Mouse (Mus musculus) gonadal fat pad, adult 2 months (tissue): Measurements from ENCODE around the gene Yipf2. TPM values are rescaled to one million over a fixed set of nuclear protein-coding genes. Genes with fewer than 3 reads are reported as not detected.
A peak's percentile ranks its signal among the peaks of the same experiment; 100 is the strongest.

ENCODE experiments used
- DNase-seq: peaks from one replicate; pipeline ENCODE4 v3.0.0-alpha.2; 2012; ENCODE audit warnings: low read depth
- polyA plus RNA-seq: library from polyadenylated mRNA; depleted of rRNA; stranded (reverse); fragments of >200 nt; gene quantifications from 2 replicates; pipeline ENCODE4 v1.2.3, GENCODE M21; 2012; rRNA removed

The Yipf2 gene
- polyA plus RNA-seq: 95.2 and 112 TPM in 2 replicates

- peak; percentile 87 for DNase-seq
Observed at GRCm38 (mm10) chr9:21592703-21593121, at the start of gene Yipf2, which contains the start of gene Timm29. Yipf2 (minus strand) TSS chr9:21592828. Timm29 (plus strand) TSS chr9:21592722.

GRCm38 (mm10) chr9:21639031-21639430 is 46.4 kb upstream of the Yipf2 start:
- no peak for DNase-seq

- DNase-seq: no peak
Observed at GRCm38 (mm10) chr9:21635639-21636038, 43.0 kb upstream of the Yipf2 start.

- no peak for DNase-seq
Observed at GRCm38 (mm10) chr9:21633106-21633505, 40.5 kb upstream of the Yipf2 start.

GRCm38 (mm10) chr9:21630673-21631072 is 38.0 kb upstream of the Yipf2 start:
- no peak for DNase-seq

GRCm38 (mm10) chr9:21627145-21627795 is 34.6 kb upstream of the Yipf2 start:
- no peak for DNase-seq

- DNase-seq: no peak
Observed at GRCm38 (mm10) chr9:21626571-21626970, 33.9 kb upstream of the Yipf2 start.

GRCm38 (mm10) chr9:21625342-21626339 is 33.0 kb upstream of the Yipf2 start:
- no peak for DNase-seq

- no peak for DNase-seq
Observed at GRCm38 (mm10) chr9:21622676-21623075, 30.0 kb upstream of the Yipf2 start.

- peak; percentile 60 for DNase-seq
Observed at GRCm38 (mm10) chr9:21620229-21620628, 27.6 kb upstream of the Yipf2 start.

GRCm38 (mm10) chr9:21617066-21617465 is 24.4 kb upstream of the Yipf2 start:
- DNase-seq: no peak

- no peak for DNase-seq
Observed at GRCm38 (mm10) chr9:21616232-21616781, 23.7 kb upstream of the Yipf2 start.

- peak; percentile 70 for DNase-seq
Observed at GRCm38 (mm10) chr9:21615617-21616231, 23.1 kb upstream of the Yipf2 start, which contains the start of gene Smarca4. Smarca4 (plus strand) TSS chr9:21616169.

- no peak for DNase-seq
Observed at GRCm38 (mm10) chr9:21614864-21615616, 22.4 kb upstream of the Yipf2 start.

GRCm38 (mm10) chr9:21609861-21610260 is 17.2 kb upstream of the Yipf2 start:
- no peak for DNase-seq

GRCm38 (mm10) chr9:21606648-21607047 is 14.0 kb upstream of the Yipf2 start:
- no peak for DNase-seq

GRCm38 (mm10) chr9:21605865-21606264 is 13.2 kb upstream of the Yipf2 start:
- DNase-seq: no peak

GRCm38 (mm10) chr9:21604119-21604518 is 11.5 kb upstream of the Yipf2 start:
- no peak for DNase-seq

- no peak for DNase-seq
Observed at GRCm38 (mm10) chr9:21601722-21602399, 9.2 kb upstream of the Yipf2 start.

GRCm38 (mm10) chr9:21601073-21601472 is 8.4 kb upstream of the Yipf2 start:
- DNase-seq: no peak
